Mouse (Mus musculus) hindbrain, embryonic 10.5 days (tissue): ENCODE data around the gene Ppp1r27. TPM values are rescaled to one million over a fixed set of nuclear protein-coding genes. Genes with fewer than 3 reads are reported as not detected.

Source experiments
- DNase-seq: peaks from one replicate; pipeline ENCODE4 v3.0.0-alpha.2; 2017; ENCODE audit warnings: low spot score
- H3K27ac ChIP-seq: fragments of 300-500 bp; sonication (generic); 2 replicates; pipeline ENCODE4 v1.5.1; 2016; ENCODE audit warnings: mild to moderate bottlenecking, moderate library complexity
- H3K27me3 ChIP-seq: fragments of 300-500 bp; sonication (generic); 2 replicates; pipeline ENCODE4 v1.6.1; 2016; ENCODE audit warnings: mild to moderate bottlenecking; ENCODE audit not compliant: poor library complexity, insufficient read depth, severe bottlenecking
- H3K36me3 ChIP-seq: fragments of 300-500 bp; sonication (generic); 2 replicates; pipeline ENCODE4 v1.6.1; 2016; ENCODE audit warnings: mild to moderate bottlenecking, moderate library complexity
- H3K4me1 ChIP-seq: fragments of 300-500 bp; sonication (generic); replicated peaks from 2 replicates; pipeline ENCODE4 v1.6.1; 2016; ENCODE audit warnings: mild to moderate bottlenecking
- H3K4me3 ChIP-seq: fragments of 300-500 bp; sonication (generic); 2 replicates; pipeline ENCODE4 v1.5.1; 2016; ENCODE audit warnings: mild to moderate bottlenecking, moderate library complexity
- H3K9me3 ChIP-seq: fragments of 300-500 bp; sonication (generic); 2 replicates; pipeline ENCODE4 v1.6.1; 2016; ENCODE audit warnings: mild to moderate bottlenecking, moderate library complexity
- WGBS: fragments of 180-500 bp; shearing (Covaris S2); methylation state at CpG from one replicate; pipeline ENCODE4 v1.1.7; 2016; 5-methylcytosine and 5-hydroxymethylcytosine counted together
- polyA plus RNA-seq: library from polyadenylated mRNA; unstranded; fragments of >200 nt; fragmentation: Nextera tagmentation; extraction: Ambion mirVana; gene quantifications from 2 replicates; pipeline ENCODE4 v1.2.1, GENCODE M21; 2016

Gene Ppp1r27
- polyA plus RNA-seq, 1 experiment from 2014 or later = 0.27 TPM

- Histone ChIP-seq H3K27me3 (no peaks in the 10 kb centered on the region), H3K36me3 (peaks cover 61% of the 10 kb centered on the region), H3K27ac (peak overlapping the region; percentile 99), H3K4me3 (peak overlapping the region; percentile 93), H3K4me1 (peaks cover 40% of the 10 kb centered on the region), H3K9me3 (peaks cover 4% of the 10 kb centered on the region)
- DNase-seq = no peak
- 67% methylated on average over 7 of the region's 7 CpGs for WGBS
Observed at GRCm38 (mm10) chr11:120580190-120580589, 29.3 kb upstream of the Ppp1r27 start.

GRCm38 (mm10) chr11:120579316-120580107 is 28.6 kb upstream of the Ppp1r27 start:
- peak; percentile 88 for DNase-seq
- Histone ChIP-seq H3K36me3 (peaks cover 54% of the 10 kb centered on the region), H3K27ac (peak overlapping the region; percentile 99), H3K4me1 (peaks cover 44% of the 10 kb centered on the region), H3K27me3 (no peaks in the 10 kb centered on the region), H3K4me3 (peak overlapping the region; percentile 93), H3K9me3 (peaks cover 4% of the 10 kb centered on the region)
- 61% methylated on average over 15 of the region's 15 CpGs for WGBS

- peak; percentile 31 for DNase-seq
- peaks cover 47% of the 10 kb centered on the region for H3K36me3 ChIP-seq
- peak overlapping the region; percentile 99 for H3K27ac ChIP-seq
- no peaks in the 10 kb centered on the region for H3K27me3 ChIP-seq
- peaks cover under 1% of the 10 kb centered on the region for H3K9me3 ChIP-seq
- peak overlapping the region; percentile 93 for H3K4me3 ChIP-seq
- 83% methylated on average over 11 of the region's 11 CpGs for WGBS
- peaks cover 51% of the 10 kb centered on the region for H3K4me1 ChIP-seq
Observed at GRCm38 (mm10) chr11:120578694-120579243, 27.8 kb upstream of the Ppp1r27 start.

GRCm38 (mm10) chr11:120578024-120578693 is 27.2 kb upstream of the Ppp1r27 start:
- peak overlapping the region; percentile 99 for H3K27ac ChIP-seq
- no peak overlapping the region; the same call in 1 of the 2 replicates for H3K4me3 ChIP-seq
- H3K4me1 ChIP-seq = peaks cover 52% of the 10 kb centered on the region
- no peak for DNase-seq
- peaks cover 41% of the 10 kb centered on the region for H3K36me3 ChIP-seq
- WGBS = 91% methylated on average over 10 of the region's 10 CpGs
- H3K9me3 ChIP-seq = no peaks in the 10 kb centered on the region
- H3K27me3 ChIP-seq = no peaks in the 10 kb centered on the region

GRCm38 (mm10) chr11:120577211-120578023 is 26.5 kb upstream of the Ppp1r27 start:
- H3K4me1 ChIP-seq = peaks cover 50% of the 10 kb centered on the region
- peaks cover 35% of the 10 kb centered on the region for H3K36me3 ChIP-seq
- no peaks in the 10 kb centered on the region for H3K27me3 ChIP-seq
- WGBS = 83% methylated on average over 7 of the region's 7 CpGs
- DNase-seq = no peak
- no peaks in the 10 kb centered on the region for H3K9me3 ChIP-seq
- H3K4me3 ChIP-seq = peak overlapping the region; percentile 10
- 0 out of 2 replicates have a peak overlapping the region, but pooled peaks have one; percentile 99 for H3K27ac ChIP-seq

GRCm38 (mm10) chr11:120576365-120576981 is 25.5 kb upstream of the Ppp1r27 start:
- H3K9me3 ChIP-seq = no peaks in the 10 kb centered on the region
- WGBS = 89% methylated on average over 3 of the region's 3 CpGs
- peaks cover 47% of the 10 kb centered on the region for H3K4me1 ChIP-seq
- peak overlapping the region; percentile 10; the same call in 1 of the 2 replicates for H3K4me3 ChIP-seq
- H3K27ac ChIP-seq = no peak overlapping the region
- H3K36me3 ChIP-seq = peaks cover 36% of the 10 kb centered on the region
- no peak for DNase-seq
- no peaks in the 10 kb centered on the region for H3K27me3 ChIP-seq

GRCm38 (mm10) chr11:120575940-120576339 is 25.0 kb upstream of the Ppp1r27 start:
- H3K27me3 ChIP-seq = no peaks in the 10 kb centered on the region
- peaks cover 51% of the 10 kb centered on the region for H3K4me1 ChIP-seq
- H3K4me3 ChIP-seq = no peak overlapping the region
- no peaks in the 10 kb centered on the region for H3K9me3 ChIP-seq
- DNase-seq = no peak
- peaks cover 42% of the 10 kb centered on the region for H3K36me3 ChIP-seq
- H3K27ac ChIP-seq = no peak overlapping the region

- Histone ChIP-seq H3K4me3 (0 out of 2 replicates have a peak overlapping the region, but pooled peaks have one; percentile 100), H3K36me3 (peaks cover 48% of the 10 kb centered on the region), H3K27ac (no peak overlapping the region)
Observed at GRCm38 (mm10) chr11:120575046-120575445, 24.1 kb upstream of the Ppp1r27 start.

GRCm38 (mm10) chr11:120574278-120574600 is 23.3 kb upstream of the Ppp1r27 start:
- H3K4me3 ChIP-seq = peak overlapping the region; percentile 100
- DNase-seq = no peak
- WGBS = 50% methylated on average over 5 of the region's 5 CpGs
- H3K9me3 ChIP-seq = no peaks in the 10 kb centered on the region
- H3K4me1 ChIP-seq = peaks cover 42% of the 10 kb centered on the region
- peak overlapping the region; percentile 97 for H3K27ac ChIP-seq
- no peaks in the 10 kb centered on the region for H3K27me3 ChIP-seq
- H3K36me3 ChIP-seq = peaks cover 48% of the 10 kb centered on the region

More at GRCm38 (mm10) chr11:120575046-120575445, 24.1 kb upstream of the Ppp1r27 start:
- Histone ChIP-seq H3K4me1 (peaks cover 50% of the 10 kb centered on the region), H3K27me3 (no peaks in the 10 kb centered on the region), H3K9me3 (no peaks in the 10 kb centered on the region)
- 84% methylated on average over 2 of the region's 2 CpGs for WGBS
- DNase-seq = no peak

- no peak for DNase-seq
- H3K4me1 ChIP-seq = peaks cover 37% of the 10 kb centered on the region
- no peaks in the 10 kb centered on the region for H3K27me3 ChIP-seq
- WGBS = under 1% methylated on average over 23 of the region's 23 CpGs
- H3K27ac ChIP-seq = peak overlapping the region; percentile 97
- peak overlapping the region; percentile 100 for H3K4me3 ChIP-seq
- peaks cover 48% of the 10 kb centered on the region for H3K36me3 ChIP-seq
- no peaks in the 10 kb centered on the region for H3K9me3 ChIP-seq
Observed at GRCm38 (mm10) chr11:120573585-120574277, 22.8 kb upstream of the Ppp1r27 start.

GRCm38 (mm10) chr11:120572752-120573584 is 22.0 kb upstream of the Ppp1r27 start, which contains the start of gene P4hb:
Gene P4hb (minus strand): TSS chr11:120573253.
- Histone ChIP-seq H3K36me3 (peaks cover 48% of the 10 kb centered on the region), H3K4me1 (peaks cover 29% of the 10 kb centered on the region), H3K27ac (peak within 1 kb of the TSS; percentile 97), H3K9me3 (no peaks in the 10 kb centered on the region), H3K4me3 (peak within 1 kb of the TSS; percentile 100), H3K27me3 (no peaks in the 10 kb centered on the region)
- WGBS = under 1% methylated on average over 94 of the region's 94 CpGs
- DNase-seq = peak; percentile 99
